Mouse (Mus musculus) MEL (cell line): ENCODE data around the gene Slco2a1. TPM values are rescaled to one million over a fixed set of nuclear protein-coding genes. Genes with fewer than 3 reads are reported as not detected.

Experiments used
- DNase-seq: peaks from one replicate; pipeline ENCODE4 v3.0.0; 2011; ENCODE audit warnings: low read depth, low spot score
- H3K27ac ChIP-seq: 2 replicates; pipeline ENCODE4 v1.5.1; 2012; ENCODE audit warnings: low read depth, mild to moderate bottlenecking, control low read depth, low read length, moderate library complexity; ENCODE audit not compliant: control insufficient read depth
- H3K27me3 ChIP-seq, 2 experiments: fragments of 150-350 bp in 1 of 2; sonication (generic) in 1 of 2; 2 replicates each; pipeline ENCODE4 v1.6.1; 2012; ENCODE audit warnings: low read length in 2 of 2, mild to moderate bottlenecking in 2 of 2, improper control_type of control experiment in 1 of 2, moderate library complexity in 1 of 2; ENCODE audit not compliant: insufficient read depth in 2 of 2, control insufficient read depth in 1 of 2
- H3K36me3 ChIP-seq, 2 experiments: 2 replicates each; pipeline ENCODE4 v1.6.1; 2012 to 2014; ENCODE audit warnings: low read length in 2 of 2, improper control_type of control experiment in 1 of 2, inconsistent platforms in 1 of 2, mild to moderate bottlenecking in 1 of 2; ENCODE audit not compliant: insufficient read depth in 2 of 2, control insufficient read depth in 1 of 2
- H3K4me1 ChIP-seq, 2 experiments: fragments of 150-350 bp in 1 of 2; sonication (generic) in 1 of 2; 2 replicates each; pipeline ENCODE4 v1.6.1; 2012; ENCODE audit warnings: low read length in 2 of 2, improper control_type of control experiment in 1 of 2, mild to moderate bottlenecking in 1 of 2; ENCODE audit not compliant: insufficient read depth in 2 of 2, control insufficient read depth in 1 of 2
- H3K4me3 ChIP-seq, 2 experiments: fragments of 150-350 bp in 1 of 2; sonication (generic) in 1 of 2; 2 replicates each; pipeline ENCODE4 v1.5.1; 2012; ENCODE audit warnings: low read depth in 2 of 2, low read length in 2 of 2, mild to moderate bottlenecking in 2 of 2, moderate library complexity in 2 of 2, control low read depth in 1 of 2, improper control_type of control experiment in 1 of 2; ENCODE audit not compliant: control insufficient read depth in 1 of 2, insufficient read depth in 1 of 2
- H3K79me2 ChIP-seq: 2 replicates; pipeline ENCODE4 v1.6.1; 2012; ENCODE audit warnings: mild to moderate bottlenecking, low read length, moderate library complexity; ENCODE audit not compliant: control insufficient read depth, poor library complexity, insufficient read depth
- H3K9ac ChIP-seq: 2 replicates; pipeline ENCODE4 v1.6.1; 2012; ENCODE audit warnings: low read depth, mild to moderate bottlenecking, control low read depth, low read length, moderate library complexity; ENCODE audit not compliant: control insufficient read depth, poor library complexity, severe bottlenecking
- H3K9me3 ChIP-seq: fragments of 150-350 bp; sonication (generic); replicated peaks from 2 replicates; pipeline ENCODE4 v1.6.1; 2012; ENCODE audit warnings: mild to moderate bottlenecking, low read length, improper control_type of control experiment, moderate library complexity; ENCODE audit not compliant: insufficient read depth
- CHD1 ChIP-seq: IDR thresholded peaks from 2 replicates; pipeline ENCODE4 v1.6.1; 2012; ENCODE audit warnings: low read depth, mild to moderate bottlenecking, inconsistent platforms, low read length, improper control_type of control experiment
- CHD2 ChIP-seq: IDR thresholded peaks from 2 replicates; pipeline ENCODE4 v1.6.1; 2011; ENCODE audit warnings: low read length, improper control_type of control experiment
- E2F4 ChIP-seq: IDR thresholded peaks from 2 replicates; pipeline ENCODE4 v1.6.1; 2011; ENCODE audit warnings: low read depth, low read length, improper control_type of control experiment, borderline replicate concordance
- ELF1 ChIP-seq: IDR thresholded peaks from 2 replicates; pipeline ENCODE4 v1.6.1; 2014; ENCODE audit warnings: low read depth, mild to moderate bottlenecking, inconsistent platforms, low read length, improper control_type of control experiment, moderate library complexity
- ETS1 ChIP-seq: IDR thresholded peaks from 2 replicates; pipeline ENCODE4 v1.6.1; 2012; ENCODE audit warnings: low read depth, mild to moderate bottlenecking, inconsistent platforms, low read length, improper control_type of control experiment, moderate library complexity
- GABPA ChIP-seq: IDR thresholded peaks from 2 replicates; pipeline ENCODE4 v1.6.1; 2012; ENCODE audit warnings: low read depth, mild to moderate bottlenecking, inconsistent platforms, low read length, improper control_type of control experiment, moderate library complexity
- MAFK ChIP-seq: IDR thresholded peaks from 2 replicates; pipeline ENCODE4 v1.6.1; 2011; ENCODE audit warnings: low read depth, mild to moderate bottlenecking, low read length, improper control_type of control experiment, borderline replicate concordance
- MAX ChIP-seq: IDR thresholded peaks from 2 replicates; pipeline ENCODE4 v1.6.1; 2011; ENCODE audit warnings: low read length, improper control_type of control experiment
- MYB ChIP-seq: IDR thresholded peaks from 2 replicates; pipeline ENCODE4 v1.6.1; 2011; ENCODE audit warnings: mild to moderate bottlenecking, low read depth, low read length, improper control_type of control experiment
- NRF1 ChIP-seq: IDR thresholded peaks from 2 replicates; pipeline ENCODE4 v1.6.1; 2014; ENCODE audit warnings: low read depth, mild to moderate bottlenecking, inconsistent platforms, low read length, improper control_type of control experiment, moderate library complexity; ENCODE audit not compliant: poor library complexity, insufficient read depth, severe bottlenecking
- POLR2AphosphoS2 ChIP-seq: IDR thresholded peaks from 2 replicates; pipeline ENCODE4 v1.6.1; 2011; ENCODE audit warnings: low read length, improper control_type of control experiment
- SIN3A ChIP-seq: IDR thresholded peaks from 2 replicates; pipeline ENCODE4 v1.6.1; 2012; ENCODE audit warnings: low read length, improper control_type of control experiment, inconsistent platforms
- TAL1 ChIP-seq: IDR thresholded peaks from 2 replicates; pipeline ENCODE4 v1.6.1; 2012; ENCODE audit warnings: mild to moderate bottlenecking, inconsistent platforms, low read length, moderate library complexity, mixed read lengths
- TCF12 ChIP-seq: IDR thresholded peaks from 2 replicates; pipeline ENCODE4 v1.6.1; 2014; ENCODE audit warnings: low read depth, mild to moderate bottlenecking, inconsistent platforms, low read length, improper control_type of control experiment, moderate library complexity
- UBTF ChIP-seq: IDR thresholded peaks from 2 replicates; pipeline ENCODE4 v1.6.1; 2012; ENCODE audit warnings: low read depth, mild to moderate bottlenecking, inconsistent platforms, low read length, improper control_type of control experiment, moderate library complexity, borderline replicate concordance; ENCODE audit not compliant: insufficient read depth
- USF1 ChIP-seq: IDR thresholded peaks from 2 replicates; pipeline ENCODE4 v1.6.1; 2014; ENCODE audit warnings: low read depth, mild to moderate bottlenecking, inconsistent platforms, low read length, improper control_type of control experiment, moderate library complexity
- ZC3H11A ChIP-seq: IDR thresholded peaks from 2 replicates; pipeline ENCODE4 v1.6.1; 2012; ENCODE audit warnings: low read depth, mild to moderate bottlenecking, inconsistent platforms, low read length, improper control_type of control experiment
- polyA plus RNA-seq, 2 experiments: library from polyadenylated mRNA; stranded (reverse) in 1 of 2; unstranded in 1 of 2; fragments of >175 nt in 1 of 2; fragments of >200 nt in 1 of 2; gene quantifications; 2 replicates each; pipeline versions ENCODE4 v1.2.1 to v1.2.4; 2012; ENCODE audit warnings: low replicate concordance in 2 of 2, low read depth in 1 of 2; ENCODE audit not compliant: insufficient read length in 2 of 2, insufficient read depth in 1 of 2, missing spikeins in 1 of 2
- total RNA-seq: library from RNA; depleted of rRNA; stranded (reverse); fragments of 300-350 nt; gene quantifications from 2 replicates; pipeline ENCODE4 v1.2.3, GENCODE M21; 2012; rRNA removed

Slco2a1 gene
- total RNA-seq = not detected in 2 replicates
- under 1 TPM in 1 of 2 experiments, not detected in 1; 0.01 TPM for polyA plus RNA-seq

- Histone ChIP-seq H3K9ac (no peak within 1 kb of the TSS), H3K27ac (no peak within 1 kb of the TSS), H3K9me3 (no peaks in the 10 kb centered on the region), H3K36me3 (no peaks in the 10 kb centered on the region), H3K4me1 (no peaks in the 10 kb centered on the region), H3K79me2 (no peaks in the 10 kb centered on the region), H3K27me3 (no peaks in the 10 kb centered on the region), H3K4me3 (no peak within 1 kb of the TSS)
- no peak for DNase-seq
- TF ChIP-seq GABPA (no peak), MAFK (no peak), E2F4 (no peak)
Measured at GRCm38 (mm10) chr9:102988462-102988861, at the start of gene Slco2a1. TSS of gene Slco2a1 (plus strand) at chr9:102988712.

- H3K27ac ChIP-seq = no peak overlapping the region
- no peaks in the 10 kb centered on the region for H3K4me1 ChIP-seq
- no peak overlapping the region for H3K4me3 ChIP-seq
- H3K9ac ChIP-seq = no peak overlapping the region
- H3K27me3 ChIP-seq = no peaks in the 10 kb centered on the region
- DNase-seq = no peak
- TF ChIP-seq ELF1 = no peak
- TF ChIP-seq MYB = no peak
- TF ChIP-seq ZC3H11A = no peak
- TF ChIP-seq CHD1 = no peak
- no peak for TF ChIP-seq NRF1
- no peak for TF ChIP-seq ETS1
- TF ChIP-seq TCF12 = no peak
- TF ChIP-seq UBTF = no peak
- TF ChIP-seq CHD2 = no peak
- no peak for TF ChIP-seq SIN3A
- no peak for TF ChIP-seq GABPA
- TF ChIP-seq TAL1 = no peak
- no peak for TF ChIP-seq USF1
- TF ChIP-seq POLR2AphosphoS2 = no peak
- no peak for TF ChIP-seq MAX
- no peak for TF ChIP-seq MAFK
- no peaks in the 10 kb centered on the region for H3K9me3 ChIP-seq
- no peaks in the 10 kb centered on the region for H3K36me3 ChIP-seq
- no peaks in the 10 kb centered on the region for H3K79me2 ChIP-seq
Measured at GRCm38 (mm10) chr9:102942221-102942620, 46.3 kb upstream of the Slco2a1 start.
